Mouse (Mus musculus): ENCODE results near the gene Cdc42ep2. TPM values are rescaled to one million over a fixed set of nuclear protein-coding genes. Genes with fewer than 3 reads are reported as not detected.

Gene Cdc42ep2
- polyA plus RNA-seq, 1 experiment from 2014 or later: 8.9 TPM

DNA sequence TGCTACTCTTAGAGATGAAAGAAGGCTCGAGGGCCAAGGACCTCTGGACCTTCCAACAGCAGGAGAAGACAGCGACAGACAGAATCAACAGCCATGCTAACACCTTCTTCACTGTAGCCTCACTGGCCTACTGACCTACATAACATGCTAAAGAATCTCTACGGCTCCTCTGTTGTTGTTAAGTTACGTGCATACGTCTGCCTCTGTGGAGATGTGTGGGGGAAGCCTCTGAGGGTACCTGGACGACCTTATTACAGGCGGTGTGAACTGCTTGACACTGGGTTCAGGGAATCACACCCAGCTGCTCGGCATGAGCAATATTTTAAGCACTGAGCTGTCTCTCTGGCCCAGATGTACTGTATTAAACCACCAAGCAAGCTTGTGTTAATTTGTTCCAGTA is 2.9 kb upstream of the Cdc42ep2 start:
- Histone ChIP-seq H3K36me3 (no peaks in the 10 kb centered on the region), H3K27ac (replicated peaks) (no peak overlapping the region), H3K4me2 (no peak overlapping the region), H3K4me3 (no peak overlapping the region), H3K9me3 (no peaks in the 10 kb centered on the region), H3K27me3 (replicated peaks) (0 out of 2 replicates have a peak, but pooled peaks cover 3% of the 10 kb centered on the region), H3K4me1 (peaks cover 54% of the 10 kb centered on the region), H3K9ac (no peak overlapping the region)
- ATAC-seq (ENCODE audit: extremely low read depth, insufficient number of reproducible peaks, low FRiP score, low TSS enrichment): no peak
- 72% methylated on average over 8 of the region's 8 CpGs for WGBS

- Histone ChIP-seq H3K4me2 (no peak overlapping the region), H3K4me3 (no peak overlapping the region), H3K4me1 (peaks cover 59% of the 10 kb centered on the region), H3K9ac (0 out of 2 replicates have a peak overlapping the region, but pooled peaks have one; percentile 7), H3K36me3 (no peaks in the 10 kb centered on the region), H3K9me3 (no peaks in the 10 kb centered on the region), H3K27me3 (replicated peaks) (0 out of 2 replicates have a peak, but pooled peaks cover 3% of the 10 kb centered on the region), H3K27ac (replicated peaks) (no peak overlapping the region)
- 74% methylated on average over 11 of the region's 11 CpGs for WGBS
- no peak for ATAC-seq (ENCODE audit: extremely low read depth, insufficient number of reproducible peaks, low FRiP score, low TSS enrichment)
These were observed 2.4 kb upstream of the Cdc42ep2 start for GRCm38 (mm10) chr19:5927026-5927425.

GRCm38 (mm10) chr19:5925311-5925855 is 767 bp upstream of the Cdc42ep2 start:
- H3K4me1 ChIP-seq: peaks cover 69% of the 10 kb centered on the region
- H3K4me3 ChIP-seq: peak overlapping the region; percentile 69
- H3K4me2 ChIP-seq: peak overlapping the region; percentile 96
- H3K9ac ChIP-seq: peak overlapping the region; percentile 83
- H3K27ac ChIP-seq (replicated peaks): peak overlapping the region; percentile 88
- ATAC-seq (ENCODE audit: extremely low read depth, insufficient number of reproducible peaks, low FRiP score, low TSS enrichment): no peak
- H3K27me3 ChIP-seq (replicated peaks): 0 out of 2 replicates have a peak, but pooled peaks cover 3% of the 10 kb centered on the region
- no peaks in the 10 kb centered on the region for H3K9me3 ChIP-seq
- 24% methylated on average over 11 of the region's 11 CpGs for WGBS
- peaks cover 3% of the 10 kb centered on the region; the same call in 1 of the 2 replicates for H3K36me3 ChIP-seq

- under 1% methylated on average over 38 of the region's 38 CpGs for WGBS
- Histone ChIP-seq H3K27ac (replicated peaks) (peak overlapping the region; percentile 88), H3K27me3 (replicated peaks) (0 out of 2 replicates have a peak, but pooled peaks cover 3% of the 10 kb centered on the region), H3K4me1 (peaks cover 57% of the 10 kb centered on the region), H3K36me3 (peaks cover 7% of the 10 kb centered on the region), H3K9me3 (no peaks in the 10 kb centered on the region), H3K4me2 (peak overlapping the region; percentile 96), H3K9ac (peak overlapping the region; percentile 83), H3K4me3 (peak overlapping the region; percentile 69)
- ATAC-seq (ENCODE audit: extremely low read depth, insufficient number of reproducible peaks, low FRiP score, low TSS enrichment): peak; percentile 51; the same call in 1 of the 2 replicates
These were observed 465 bp downstream of the Cdc42ep2 start for GRCm38 (mm10) chr19:5923990-5924712.

GRCm38 (mm10) chr19:5922963-5923362 is 1.7 kb downstream of the Cdc42ep2 start:
- WGBS: 87% methylated on average over 3 of the region's 3 CpGs
- H3K4me1 ChIP-seq: peaks cover 47% of the 10 kb centered on the region
- no peak for ATAC-seq (ENCODE audit: extremely low read depth, insufficient number of reproducible peaks, low FRiP score, low TSS enrichment)
- 0 out of 2 replicates have a peak, but pooled peaks cover 3% of the 10 kb centered on the region for H3K27me3 ChIP-seq (replicated peaks)
- peaks cover 19% of the 10 kb centered on the region for H3K36me3 ChIP-seq
- H3K4me2 ChIP-seq: peak overlapping the region; percentile 96
- peak overlapping the region; percentile 27 for H3K4me3 ChIP-seq
- peak overlapping the region; percentile 48; the same call in 1 of the 2 replicates for H3K27ac ChIP-seq (replicated peaks)
- H3K9ac ChIP-seq: peak overlapping the region; percentile 70
- H3K9me3 ChIP-seq: no peaks in the 10 kb centered on the region

GRCm38 (mm10) chr19:5922119-5922942 is 2.3 kb downstream of the Cdc42ep2 start:
- peak overlapping the region; percentile 70 for H3K9ac ChIP-seq
- H3K4me2 ChIP-seq: peak overlapping the region; percentile 96
- ATAC-seq (ENCODE audit: extremely low read depth, insufficient number of reproducible peaks, low FRiP score, low TSS enrichment): no peak
- H3K4me1 ChIP-seq: peaks cover 47% of the 10 kb centered on the region
- H3K4me3 ChIP-seq: peak overlapping the region; percentile 27
- H3K27me3 ChIP-seq (replicated peaks): 0 out of 2 replicates have a peak, but pooled peaks cover 3% of the 10 kb centered on the region
- peak overlapping the region; percentile 48 for H3K27ac ChIP-seq (replicated peaks)
- no peaks in the 10 kb centered on the region for H3K9me3 ChIP-seq
- peaks cover 25% of the 10 kb centered on the region for H3K36me3 ChIP-seq
- WGBS: 37% methylated on average over 15 of the region's 15 CpGs

- Histone ChIP-seq H3K9me3 (no peaks in the 10 kb centered on the region), H3K27me3 (replicated peaks) (0 out of 2 replicates have a peak, but pooled peaks cover 3% of the 10 kb centered on the region), H3K4me1 (peaks cover 42% of the 10 kb centered on the region), H3K9ac (peak overlapping the region; percentile 70), H3K27ac (replicated peaks) (peak overlapping the region; percentile 48), H3K4me2 (peak overlapping the region; percentile 96), H3K4me3 (peak overlapping the region; percentile 27), H3K36me3 (peaks cover 32% of the 10 kb centered on the region)
- WGBS: 16% methylated on average over 9 of the region's 9 CpGs
- no peak for ATAC-seq (ENCODE audit: extremely low read depth, insufficient number of reproducible peaks, low FRiP score, low TSS enrichment)
These were observed 2.9 kb downstream of the Cdc42ep2 start for GRCm38 (mm10) chr19:5921715-5922114.

DNA sequence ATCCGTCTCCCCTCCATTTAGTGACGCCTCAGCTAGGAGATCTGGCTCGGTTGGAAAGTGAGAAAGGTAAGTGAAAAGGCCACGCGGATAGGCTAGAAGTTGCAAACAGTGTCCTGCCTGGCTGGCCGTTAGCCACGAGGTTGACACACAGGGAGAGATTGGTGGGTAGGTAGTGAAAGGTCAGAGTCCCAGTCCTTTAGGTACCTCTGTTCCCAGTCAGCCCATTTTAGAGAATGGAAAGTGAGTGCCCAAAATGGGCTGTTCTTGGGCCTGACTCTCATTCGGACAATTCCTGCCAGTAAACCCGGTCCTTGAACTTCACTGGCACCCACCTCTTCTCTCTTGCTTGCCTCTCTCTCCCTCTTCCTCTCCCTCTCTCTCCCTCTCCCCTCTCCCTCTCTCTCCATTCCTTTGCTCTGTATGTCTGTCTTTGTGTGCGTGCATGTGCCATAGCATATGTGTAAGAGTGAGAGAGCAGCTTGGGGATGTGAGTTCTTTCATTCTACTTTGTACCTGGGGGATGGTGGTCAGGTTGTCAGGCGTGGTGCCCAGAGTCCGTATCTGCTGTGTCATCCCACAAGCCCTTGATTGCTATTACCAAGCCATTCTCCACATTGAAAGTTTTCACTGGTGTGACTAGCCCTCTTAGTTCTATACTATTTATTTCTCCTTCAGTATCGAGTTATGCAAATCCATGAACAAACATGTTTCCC is 11.5 kb downstream of the Cdc42ep2 start, which contains the start of gene Dpf2:
Gene Dpf2, minus strand, starts transcription at position 4 of the 713 bp plus-strand sequence.
- peaks cover 36% of the 10 kb centered on the region for H3K4me1 ChIP-seq
- ATAC-seq (ENCODE audit: extremely low read depth, insufficient number of reproducible peaks, low FRiP score, low TSS enrichment): no peak
- 16% methylated on average over 13 of the region's 13 CpGs for WGBS
- peak within 1 kb of the TSS; percentile 72 for H3K4me2 ChIP-seq
- peaks cover 42% of the 10 kb centered on the region for H3K36me3 ChIP-seq
- H3K9ac ChIP-seq: peak within 1 kb of the TSS; percentile 94
- peak within 1 kb of the TSS; percentile 90 for H3K27ac ChIP-seq (replicated peaks)
- peak within 1 kb of the TSS; percentile 82 for H3K4me3 ChIP-seq
- H3K9me3 ChIP-seq: no peaks in the 10 kb centered on the region
- H3K27me3 ChIP-seq (replicated peaks): no peaks in the 10 kb centered on the region

GRCm38 (mm10) chr19:5912103-5913006 is 12.3 kb downstream of the Cdc42ep2 start:
- Histone ChIP-seq H3K36me3 (peaks cover 37% of the 10 kb centered on the region), H3K4me3 (peak overlapping the region; percentile 82)
- peak; percentile 91 for ATAC-seq (ENCODE audit: extremely low read depth, insufficient number of reproducible peaks, low FRiP score, low TSS enrichment)

More at GRCm38 (mm10) chr19:5912103-5913006, 12.3 kb downstream of the Cdc42ep2 start:
- Histone ChIP-seq H3K9ac (peak overlapping the region; percentile 94), H3K9me3 (no peaks in the 10 kb centered on the region), H3K4me1 (peaks cover 36% of the 10 kb centered on the region), H3K27ac (replicated peaks) (peak overlapping the region; percentile 90), H3K4me2 (peak overlapping the region; percentile 72), H3K27me3 (replicated peaks) (no peaks in the 10 kb centered on the region)
- WGBS: under 1% methylated on average over 56 of the region's 59 CpGs
